Mouse (Mus musculus) granulocyte monocyte progenitor cell, adult 5-6 weeks (primary cell): Measurements from ENCODE around the gene Eif3g. TPM values are rescaled to one million over a fixed set of nuclear protein-coding genes. Genes with fewer than 3 reads are reported as not detected.

Source experiments
- ATAC-seq: replicated peaks from 2 replicates; pipeline ENCODE4 v1.8.0; 2016; ENCODE audit warnings: mild to moderate bottlenecking, moderate TSS enrichment, inconsistent platforms; ENCODE audit not compliant: poor library complexity, severe bottlenecking
- total RNA-seq, 2 experiments: library from RNA; stranded (forward) in 1 of 2; stranded (reverse) in 1 of 2; fragments of 200-712, 200-1000 nt in 1 of 2; fragments of >200 nt in 1 of 2; fragmentation: Nextera tagmentation in 1 of 2; gene quantifications; 2 replicates each; pipeline ENCODE4 v1.2.3; 2014 to 2017

Eif3g gene
- total RNA-seq, 2 experiments from 2014 or later = 207 to 262 TPM

- no peak for ATAC-seq
These were observed 31.5 kb downstream of the Eif3g start for GRCm38 (mm10) chr9:20866879-20867278.

DNA sequence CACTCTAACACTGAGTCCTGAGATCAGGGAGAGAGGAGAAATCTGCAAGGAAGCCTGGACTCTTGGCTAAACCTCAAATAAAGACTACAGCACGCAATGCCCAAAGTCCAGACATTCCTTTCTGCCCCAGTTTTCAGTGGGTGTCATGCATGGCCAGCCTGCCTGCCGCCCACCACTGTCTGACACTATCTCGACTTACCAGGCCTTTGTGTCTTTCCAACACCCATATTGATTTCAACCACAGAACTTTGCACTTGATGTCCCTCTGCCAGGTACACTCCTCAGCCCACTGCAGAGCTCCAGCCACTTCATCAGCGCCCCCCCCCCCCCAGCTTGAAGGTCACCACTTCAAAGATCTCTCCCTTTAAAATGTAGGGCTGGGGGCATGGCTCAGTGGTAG, 36.2 kb downstream of the Eif3g start:
- no peak for ATAC-seq

- ATAC-seq = peak; percentile 35; the same call in 1 of the 2 replicates
These were observed 36.6 kb downstream of the Eif3g start for GRCm38 (mm10) chr9:20861821-20862220.

- ATAC-seq = no peak
These were observed 38.5 kb downstream of the Eif3g start for GRCm38 (mm10) chr9:20859926-20860325.

DNA sequence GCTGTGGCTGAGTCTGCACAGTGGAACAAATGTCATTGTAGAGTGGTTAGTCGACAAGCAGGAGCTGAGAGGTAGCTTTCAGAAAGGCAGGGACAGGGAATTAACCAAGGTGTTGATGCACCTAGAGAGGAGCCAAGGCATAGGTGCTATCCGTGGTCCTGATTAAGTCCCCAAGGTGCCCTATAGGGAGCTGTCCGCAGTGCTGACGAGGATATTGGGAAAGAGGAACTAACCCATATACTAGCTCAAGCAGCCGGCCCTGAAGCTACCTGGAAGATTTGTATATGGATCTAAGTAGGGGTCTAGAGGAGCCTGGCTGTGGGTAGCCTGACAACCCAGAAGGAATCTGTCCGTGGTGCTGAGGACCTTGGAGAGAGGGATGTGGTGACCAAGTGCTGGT, 41.3 kb downstream of the Eif3g start:
- ATAC-seq = peak; percentile 98

DNA sequence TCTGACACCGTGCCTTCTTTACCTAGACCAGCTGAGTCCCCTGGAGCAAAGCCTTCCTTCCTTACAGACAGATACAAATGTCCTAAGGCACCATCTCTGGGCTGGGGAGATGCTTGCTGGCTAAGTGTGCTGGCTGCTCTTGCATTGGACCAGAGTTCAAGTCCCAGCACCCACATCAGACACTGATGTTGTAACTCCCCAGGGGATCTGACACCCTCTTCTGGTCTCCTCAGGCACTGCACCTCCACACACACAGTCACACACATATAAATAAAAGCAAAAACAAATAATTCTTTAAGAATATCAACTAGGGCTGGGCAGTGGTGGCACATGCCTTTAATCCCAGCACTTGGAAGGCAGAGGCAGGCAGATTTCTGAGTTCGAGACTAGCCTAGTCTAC, 48.2 kb downstream of the Eif3g start:
- no peak for ATAC-seq

Other genes with a start within 250 kb of the Eif3g start
- 14.8 and 22.5 TPM in 2 replicates for gene Pin1, start 246.5 kb downstream of the Eif3g start, total RNA-seq (2014; fragmentation: Nextera tagmentation)
- 16.1 and 22.4 TPM in 2 replicates for gene Pin1, start 246.5 kb downstream of the Eif3g start, total RNA-seq (2017)
- gene Olfm2, start 152.3 kb downstream of the Eif3g start, total RNA-seq (2014; fragmentation: Nextera tagmentation) = not detected in 2 replicates
- gene Olfm2, start 152.3 kb downstream of the Eif3g start, total RNA-seq (2017) = 0.09 TPM in 1 of 2 replicates, not detected in the other
- 0.28 and 0.41 TPM in 2 replicates for gene Col5a3, start 83.6 kb downstream of the Eif3g start, total RNA-seq (2014; fragmentation: Nextera tagmentation)
- gene Col5a3, start 83.6 kb downstream of the Eif3g start, total RNA-seq (2017) = 0.60 and 0.62 TPM in 2 replicates
- gene Rdh8, start 80.1 kb downstream of the Eif3g start, total RNA-seq (2014; fragmentation: Nextera tagmentation) = not detected in 2 replicates
- gene Rdh8, start 80.1 kb downstream of the Eif3g start, total RNA-seq (2017) = not detected in 2 replicates
- gene A230050P20Rik, start 30.0 kb downstream of the Eif3g start, total RNA-seq (2014; fragmentation: Nextera tagmentation) = 13.8 and 44.1 TPM in 2 replicates
- 14.4 and 16.1 TPM in 2 replicates for gene A230050P20Rik, start 30.0 kb downstream of the Eif3g start, total RNA-seq (2017)
- gene Angptl6, start 18.9 kb downstream of the Eif3g start, total RNA-seq (2014; fragmentation: Nextera tagmentation) = 1.5 and 2.5 TPM in 2 replicates
- 0.52 and 1.4 TPM in 2 replicates for gene Angptl6, start 18.9 kb downstream of the Eif3g start, total RNA-seq (2017)
- gene Ppan, start 10.4 kb downstream of the Eif3g start, total RNA-seq (2014; fragmentation: Nextera tagmentation) = 88.0 and 115 TPM in 2 replicates
- 172 and 173 TPM in 2 replicates for gene Ppan, start 10.4 kb downstream of the Eif3g start, total RNA-seq (2017)
- gene Dnmt1, start 61.3 kb upstream of the Eif3g start, total RNA-seq (2014; fragmentation: Nextera tagmentation) = 172 and 204 TPM in 2 replicates
- gene Dnmt1, start 61.3 kb upstream of the Eif3g start, total RNA-seq (2017) = 244 and 247 TPM in 2 replicates
- 3.7 and 11.0 TPM in 2 replicates for gene S1pr2, start 78.2 kb upstream of the Eif3g start, total RNA-seq (2014; fragmentation: Nextera tagmentation)
- 3.2 and 3.4 TPM in 2 replicates for gene S1pr2, start 78.2 kb upstream of the Eif3g start, total RNA-seq (2017)
- 44.8 and 73.4 TPM in 2 replicates for gene Mrpl4, start 104.1 kb upstream of the Eif3g start, total RNA-seq (2014; fragmentation: Nextera tagmentation)
- 44.5 and 46.0 TPM in 2 replicates for gene Mrpl4, start 104.1 kb upstream of the Eif3g start, total RNA-seq (2017)
- 11.6 and 14.7 TPM in 2 replicates for gene Icam1, start 117.4 kb upstream of the Eif3g start, total RNA-seq (2014; fragmentation: Nextera tagmentation)
- 5.9 and 8.0 TPM in 2 replicates for gene Icam1, start 117.4 kb upstream of the Eif3g start, total RNA-seq (2017)
- gene Icam4, start 130.8 kb upstream of the Eif3g start, total RNA-seq (2014; fragmentation: Nextera tagmentation) = 2.1 and 2.3 TPM in 2 replicates
- gene Icam4, start 130.8 kb upstream of the Eif3g start, total RNA-seq (2017) = 0.31 and 1.2 TPM in 2 replicates
- 0.36 TPM in 1 of 2 replicates, not detected in the other for gene Icam5, start 133.4 kb upstream of the Eif3g start, total RNA-seq (2014; fragmentation: Nextera tagmentation)
- 0.04 TPM in 1 of 2 replicates, not detected in the other for gene Icam5, start 133.4 kb upstream of the Eif3g start, total RNA-seq (2017)
- gene Zglp1, start 168.5 kb upstream of the Eif3g start, total RNA-seq (2014; fragmentation: Nextera tagmentation) = 6.2 TPM in 1 of 2 replicates, not detected in the other
- not detected in 2 replicates for gene Zglp1, start 168.5 kb upstream of the Eif3g start, total RNA-seq (2017)
- gene Gm49373, start 174.5 kb upstream of the Eif3g start, total RNA-seq (2014; fragmentation: Nextera tagmentation) = not detected in 2 replicates
- gene Gm49373, start 174.5 kb upstream of the Eif3g start, total RNA-seq (2017) = 0.60 TPM in 1 of 2 replicates, not detected in the other
- 23.5 and 39.7 TPM in 2 replicates for gene Fdx1l, start 175.0 kb upstream of the Eif3g start, total RNA-seq (2014; fragmentation: Nextera tagmentation)
- 56.5 and 59.4 TPM in 2 replicates for gene Fdx1l, start 175.0 kb upstream of the Eif3g start, total RNA-seq (2017)
- gene Gm38431, start 193.4 kb upstream of the Eif3g start, total RNA-seq (2014; fragmentation: Nextera tagmentation) = 61.0 and 67.3 TPM in 2 replicates
- gene Gm38431, start 193.4 kb upstream of the Eif3g start, total RNA-seq (2017) = 5.5 and 7.5 TPM in 2 replicates
- gene Raver1, start 193.4 kb upstream of the Eif3g start, total RNA-seq (2014; fragmentation: Nextera tagmentation) = 59.8 and 74.1 TPM in 2 replicates
- 19.6 and 22.9 TPM in 2 replicates for gene Raver1, start 193.4 kb upstream of the Eif3g start, total RNA-seq (2017)
- gene Tyk2, start 232.6 kb upstream of the Eif3g start, total RNA-seq (2014; fragmentation: Nextera tagmentation) = 27.1 and 28.6 TPM in 2 replicates
- gene Tyk2, start 232.6 kb upstream of the Eif3g start, total RNA-seq (2017) = 19.0 and 19.8 TPM in 2 replicates